24 mouse cellular contexts compared by ENCODE assay signal in genomic region chr14:77915776-77916175, GRCm38 (mm10). TPM values are rescaled to one million over a fixed set of nuclear protein-coding genes. Genes with fewer than 3 reads are reported as not detected.
A peak's percentile ranks its signal among the peaks of the same experiment; 100 is the strongest.
DNase-seq lines count a peak whose midpoint lies in the region; ATAC-seq and TF ChIP-seq lines count a peak whose summit lies in the region.
"Had no signal": no experiment of that assay in that cellular context is flagged by ENCODE, and none has a peak within 500 bp of the region (broad histone marks: within the 10 kb centered on the region; RNA-seq: fewer than 3 reads in every experiment).

No protein-coding gene starts in this region.

- ATAC-seq in forebrain, postnatal 0 days: no peak
- ATAC-seq in forebrain, embryonic 15.5 days (replicated peaks): no peak
- no peak for ATAC-seq in intestine, embryonic 14.5 days (replicated peaks; ENCODE audit: low FRiP score, low TSS enrichment, low read depth)
- ATAC-seq in intestine, embryonic 15.5 days: no peak
- ATAC-seq in midbrain, embryonic 11.5 days (ENCODE audit: low FRiP score): no peak
- no peak for ATAC-seq in midbrain, embryonic 13.5 days
- ATAC-seq: activated CD4-positive, CD25-positive, alpha-beta regulatory T cell, adult 4 months; CD4-positive, CD25-positive, alpha-beta regulatory T cell, adult 4 months; Patski had no signal

- H3K27ac ChIP-seq in forebrain, postnatal 0 days (ENCODE audit: low read depth, low read length): peak overlapping the region; percentile 35; the same call in 1 of the 2 replicates
- no peak overlapping the region for H3K27ac ChIP-seq in forebrain, embryonic 15.5 days (replicated peaks)
- no peak overlapping the region for H3K27ac ChIP-seq in intestine, embryonic 14.5 days (ENCODE audit: low read depth)
- H3K27ac ChIP-seq in intestine, embryonic 15.5 days: no peak overlapping the region
- no peak overlapping the region for H3K27ac ChIP-seq in midbrain, embryonic 11.5 days (ENCODE audit: low read depth, low read length)
- H3K27ac ChIP-seq in midbrain, embryonic 13.5 days: no peak overlapping the region

- no peak for TF ChIP-seq CTCF in forebrain, postnatal 0 days (IDR thresholded peaks at IDR 0.05; ENCODE audit: low read depth)

- 26% methylated on average over 5 of the region's 5 CpGs for WGBS in forebrain, postnatal 0 days
- WGBS in forebrain, embryonic 15.5 days: 16% methylated on average over 5 of the region's 5 CpGs
- 90% methylated on average over 5 of the region's 5 CpGs for WGBS in intestine, embryonic 14.5 days
- WGBS in intestine, embryonic 15.5 days: 93% methylated on average over 5 of the region's 5 CpGs
- WGBS in midbrain, embryonic 11.5 days: 37% methylated on average over 5 of the region's 5 CpGs
- 17% methylated on average over 5 of the region's 5 CpGs for WGBS in midbrain, embryonic 13.5 days

- H3K27me3 ChIP-seq in forebrain, postnatal 0 days (ENCODE audit: insufficient read depth, low read length): no peaks in the 10 kb centered on the region
- no peaks in the 10 kb centered on the region for H3K27me3 ChIP-seq in forebrain, embryonic 15.5 days
- no peaks in the 10 kb centered on the region for H3K27me3 ChIP-seq in intestine, embryonic 14.5 days (replicated peaks; ENCODE audit: control insufficient read depth, insufficient read depth, low read length)
- H3K27me3 ChIP-seq in intestine, embryonic 15.5 days (replicated peaks): no peaks in the 10 kb centered on the region
- no peaks in the 10 kb centered on the region for H3K27me3 ChIP-seq in midbrain, embryonic 11.5 days (ENCODE audit: control insufficient read depth, insufficient read depth, low read length)
- H3K27me3 ChIP-seq in midbrain, embryonic 13.5 days: no peaks in the 10 kb centered on the region
- H3K27me3 ChIP-seq: CH12.LX had no signal

- H3K4me3 ChIP-seq in forebrain, postnatal 0 days (ENCODE audit: low read depth, low read length): no peak overlapping the region
- no peak overlapping the region for H3K4me3 ChIP-seq in forebrain, embryonic 15.5 days
- H3K4me3 ChIP-seq in intestine, embryonic 14.5 days (ENCODE audit: low read depth, low read length): no peak overlapping the region
- no peak overlapping the region for H3K4me3 ChIP-seq in intestine, embryonic 15.5 days (replicated peaks)
- no peak overlapping the region for H3K4me3 ChIP-seq in midbrain, embryonic 11.5 days (ENCODE audit: low read depth, low read length)
- no peak overlapping the region for H3K4me3 ChIP-seq in midbrain, embryonic 13.5 days (replicated peaks)

- no peaks in the 10 kb centered on the region; the same call in 1 of the 2 replicates for H3K4me1 ChIP-seq in forebrain, postnatal 0 days (ENCODE audit: insufficient read depth)
- H3K4me1 ChIP-seq in forebrain, embryonic 15.5 days: 0 out of 2 replicates have a peak, but pooled peaks cover 5% of the 10 kb centered on the region
- no peaks in the 10 kb centered on the region for H3K4me1 ChIP-seq in intestine, embryonic 14.5 days (replicated peaks; ENCODE audit: control insufficient read depth, insufficient read depth, low read length)
- no peaks in the 10 kb centered on the region for H3K4me1 ChIP-seq in intestine, embryonic 15.5 days (replicated peaks)
- no peaks in the 10 kb centered on the region for H3K4me1 ChIP-seq in midbrain, embryonic 11.5 days (ENCODE audit: control insufficient read depth, insufficient read depth, low read length)
- H3K4me1 ChIP-seq in midbrain, embryonic 13.5 days (replicated peaks): 0 out of 2 replicates have a peak, but pooled peaks cover 6% of the 10 kb centered on the region

- DNase-seq in forebrain, postnatal 0 days: no peak
- peak; percentile 70 for DNase-seq in heart, adult 11 months
- DNase-seq in heart, adult 8-10 months (ENCODE audit: low spot score): no peak
- DNase-seq in intestine, embryonic 14.5 days (ENCODE audit: low spot score): peak; percentile 25
- DNase-seq in midbrain, embryonic 11.5 days (ENCODE audit: low spot score, missing footprints): peak; percentile 84
- DNase-seq: adrenal gland, adult 2 months; adrenal gland, adult 8-10 months; adrenal gland, postnatal 10 days; adrenal gland, postnatal 14 days; adrenal gland, postnatal 25 days; adrenal gland, postnatal 36 days; B cell, adult 2 months; cerebellum, adult 11 months; cerebellum, adult 11-12 months had no signal

- no peak overlapping the region for H3K9ac ChIP-seq in forebrain, postnatal 0 days
- H3K9ac ChIP-seq in forebrain, embryonic 15.5 days (replicated peaks): no peak overlapping the region
- no peak overlapping the region for H3K9ac ChIP-seq in intestine, embryonic 14.5 days (ENCODE audit: low read length)
- H3K9ac ChIP-seq in intestine, embryonic 15.5 days: no peak overlapping the region
- H3K9ac ChIP-seq in midbrain, embryonic 11.5 days (ENCODE audit: low read length): no peak overlapping the region
- H3K9ac ChIP-seq in midbrain, embryonic 13.5 days (replicated peaks): no peak overlapping the region

- no peak overlapping the region for H3K4me2 ChIP-seq in forebrain, postnatal 0 days (ENCODE audit: low read depth)
- H3K4me2 ChIP-seq in forebrain, embryonic 15.5 days (replicated peaks): no peak overlapping the region
- H3K4me2 ChIP-seq in intestine, embryonic 14.5 days (ENCODE audit: low read length): no peak overlapping the region
- H3K4me2 ChIP-seq in intestine, embryonic 15.5 days (replicated peaks): no peak overlapping the region
- no peak overlapping the region for H3K4me2 ChIP-seq in midbrain, embryonic 11.5 days
- no peak overlapping the region for H3K4me2 ChIP-seq in midbrain, embryonic 13.5 days (replicated peaks)

- no peaks in the 10 kb centered on the region for H3K9me3 ChIP-seq in forebrain, postnatal 0 days (ENCODE audit: low read length)
- H3K9me3 ChIP-seq in forebrain, embryonic 15.5 days: no peaks in the 10 kb centered on the region
- H3K9me3 ChIP-seq in intestine, embryonic 14.5 days (ENCODE audit: control insufficient read depth, low read length): no peaks in the 10 kb centered on the region
- no peaks in the 10 kb centered on the region for H3K9me3 ChIP-seq in intestine, embryonic 15.5 days
- no peaks in the 10 kb centered on the region for H3K9me3 ChIP-seq in midbrain, embryonic 11.5 days (ENCODE audit: control insufficient read depth, low read length)
- H3K9me3 ChIP-seq in midbrain, embryonic 13.5 days: no peaks in the 10 kb centered on the region

- H3K36me3 ChIP-seq in forebrain, postnatal 0 days (ENCODE audit: insufficient read depth): no peaks in the 10 kb centered on the region
- no peaks in the 10 kb centered on the region for H3K36me3 ChIP-seq in forebrain, embryonic 15.5 days
- H3K36me3 ChIP-seq in intestine, embryonic 14.5 days (ENCODE audit: control insufficient read depth, insufficient read depth, low read length): no peaks in the 10 kb centered on the region
- no peaks in the 10 kb centered on the region for H3K36me3 ChIP-seq in intestine, embryonic 15.5 days
- no peaks in the 10 kb centered on the region for H3K36me3 ChIP-seq in midbrain, embryonic 11.5 days (ENCODE audit: control insufficient read depth, insufficient read depth, low read length)
- H3K36me3 ChIP-seq in midbrain, embryonic 13.5 days: no peaks in the 10 kb centered on the region
- H3K36me3 ChIP-seq: G1E had no signal

RNA-seq across cellular contexts. Expression of gene Epsti1, which starts 11.7 kb away (rescaled TPM):
- 0.33 and 0.54 TPM in 2 replicates for total RNA-seq in forebrain, postnatal 0 days (2014; rRNA removed)
- polyA plus RNA-seq in forebrain, postnatal 0 days (2015; fragmentation: Nextera tagmentation; extraction: Ambion mirVana): 0.45 and 0.97 TPM in 2 replicates
- 0.20 and 0.34 TPM in 2 replicates for polyA plus RNA-seq in forebrain, embryonic 15.5 days (2015; fragmentation: Nextera tagmentation; extraction: Ambion mirVana)
- total RNA-seq in heart, adult 8-10 months (2022): 1 to 10 TPM in 1 of 4 experiments, under 1 TPM in 3; 0.50 to 1.0 (median 0.57) TPM
- 2.9 and 3.3 TPM in 2 replicates for polyA plus RNA-seq in intestine, embryonic 14.5 days (2014; fragmentation: Nextera tagmentation; extraction: Ambion mirVana)
- 6.4 and 6.7 TPM in 2 replicates for polyA plus RNA-seq in intestine, embryonic 15.5 days (2015; fragmentation: Nextera tagmentation; extraction: Ambion mirVana)
- polyA plus RNA-seq in midbrain, embryonic 11.5 days (2014; fragmentation: Nextera tagmentation; extraction: Ambion mirVana): 0.31 and 0.44 TPM in 2 replicates
- polyA plus RNA-seq in midbrain, embryonic 13.5 days (2015; fragmentation: Nextera tagmentation; extraction: Ambion mirVana): 0.17 and 0.31 TPM in 2 replicates
- total RNA-seq: ES-E14, G1E, MEL had no signal
- polyA plus RNA-seq: G1E, Patski had no signal

RNA-seq across cellular contexts. Expression of gene Dnajc15, which starts 40.9 kb away (rescaled TPM):
- 10.0 and 12.4 TPM in 2 replicates for total RNA-seq in forebrain, postnatal 0 days (2014; rRNA removed)
- polyA plus RNA-seq in forebrain, postnatal 0 days (2015; fragmentation: Nextera tagmentation; extraction: Ambion mirVana): 77.7 and 90.2 TPM in 2 replicates
- polyA plus RNA-seq in forebrain, embryonic 15.5 days (2015; fragmentation: Nextera tagmentation; extraction: Ambion mirVana): 61.4 and 64.4 TPM in 2 replicates
- total RNA-seq in heart, adult 8-10 months (2022): 100 to 1,000 TPM; 233 to 306 (median 274) TPM
- 101 and 109 TPM in 2 replicates for polyA plus RNA-seq in intestine, embryonic 14.5 days (2014; fragmentation: Nextera tagmentation; extraction: Ambion mirVana)
- polyA plus RNA-seq in intestine, embryonic 15.5 days (2015; fragmentation: Nextera tagmentation; extraction: Ambion mirVana): 109 and 113 TPM in 2 replicates
- 99.2 and 111 TPM in 2 replicates for polyA plus RNA-seq in midbrain, embryonic 11.5 days (2014; fragmentation: Nextera tagmentation; extraction: Ambion mirVana)
- polyA plus RNA-seq in midbrain, embryonic 13.5 days (2015; fragmentation: Nextera tagmentation; extraction: Ambion mirVana): 76.3 and 83.2 TPM in 2 replicates
- total RNA-seq: MEL had no signal

Comparison
In these comparisons a context has a peak if more than half of its experiments do, and no peak if none do; other contexts are left out.
1. DNase-seq: peak in heart, adult 11 months (single experiment), intestine, embryonic 14.5 days (single experiment) and midbrain, embryonic 11.5 days (single experiment); none in forebrain, postnatal 0 days (single experiment) and heart, adult 8-10 months (single experiment).